Mouse (Mus musculus): ENCODE results near the gene Ankrd31. TPM values are rescaled to one million over a fixed set of nuclear protein-coding genes. Genes with fewer than 3 reads are reported as not detected.

Ankrd31 gene
- not detected in 2 replicates for polyA plus RNA-seq (2015; fragmentation: Nextera tagmentation; extraction: Ambion mirVana)

- no peaks in the 10 kb centered on the region for H3K4me1 ChIP-seq
- H3K27ac ChIP-seq = no peak within 1 kb of the TSS
- H3K4me2 ChIP-seq (replicated peaks) = no peak within 1 kb of the TSS
- ATAC-seq (ENCODE audit: low FRiP score, low read depth) = no peak
- WGBS = 90% methylated on average over 42 of the region's 42 CpGs
- no peak within 1 kb of the TSS for H3K9ac ChIP-seq
- H3K4me3 ChIP-seq = no peak within 1 kb of the TSS
- no peaks in the 10 kb centered on the region for H3K36me3 ChIP-seq
- no peaks in the 10 kb centered on the region for H3K9me3 ChIP-seq
- H3K27me3 ChIP-seq = no peaks in the 10 kb centered on the region
These were observed at the start of gene Ankrd31 for GRCm38 (mm10) chr13:96748109-96748845. Ankrd31 (plus strand) TSS chr13:96748272.

DNA sequence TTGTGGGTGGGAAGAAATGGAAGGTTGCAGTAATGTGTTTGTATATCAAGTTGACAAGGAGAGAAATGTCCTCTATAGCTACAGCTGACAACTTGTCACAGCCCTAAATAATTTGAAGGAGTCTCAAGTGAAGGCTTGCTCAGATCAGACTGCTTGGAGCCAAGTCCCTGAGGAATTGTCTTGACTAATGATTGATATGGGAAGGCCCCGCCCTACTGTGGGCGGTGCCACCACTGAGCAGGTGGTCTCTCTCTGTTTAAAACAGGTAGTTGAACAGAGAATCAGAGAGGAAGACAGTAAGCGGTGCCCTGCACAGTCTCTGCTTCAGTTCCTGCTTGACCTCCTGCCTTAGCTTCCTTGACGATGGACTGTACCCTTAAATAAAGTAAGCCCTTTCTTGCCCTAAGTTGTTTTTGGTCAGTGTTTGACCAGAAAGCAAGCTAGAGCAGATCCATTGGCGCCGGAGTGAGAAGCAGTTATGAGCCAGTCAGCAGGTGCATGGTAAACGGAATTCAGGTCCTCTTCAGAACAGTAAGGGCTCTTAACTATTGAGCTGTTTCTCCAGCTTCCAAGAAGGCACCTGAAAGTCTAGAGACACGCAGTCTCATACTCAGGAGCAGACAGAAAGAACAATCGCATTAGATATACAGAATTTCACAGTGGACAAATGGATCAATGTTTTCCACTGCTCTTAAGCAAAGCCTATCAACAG is 45.3 kb upstream of the Ankrd31 start:
- H3K4me3 ChIP-seq = no peak overlapping the region
- H3K4me1 ChIP-seq = no peaks in the 10 kb centered on the region
- no peaks in the 10 kb centered on the region for H3K9me3 ChIP-seq
- H3K27ac ChIP-seq = no peak overlapping the region
- no peak overlapping the region for H3K9ac ChIP-seq
- WGBS = 73% methylated on average over 9 of the region's 9 CpGs
- ATAC-seq (ENCODE audit: low FRiP score, low read depth) = no peak
- H3K27me3 ChIP-seq = no peaks in the 10 kb centered on the region
- no peaks in the 10 kb centered on the region for H3K36me3 ChIP-seq
- H3K4me2 ChIP-seq (replicated peaks) = no peak overlapping the region

DNA sequence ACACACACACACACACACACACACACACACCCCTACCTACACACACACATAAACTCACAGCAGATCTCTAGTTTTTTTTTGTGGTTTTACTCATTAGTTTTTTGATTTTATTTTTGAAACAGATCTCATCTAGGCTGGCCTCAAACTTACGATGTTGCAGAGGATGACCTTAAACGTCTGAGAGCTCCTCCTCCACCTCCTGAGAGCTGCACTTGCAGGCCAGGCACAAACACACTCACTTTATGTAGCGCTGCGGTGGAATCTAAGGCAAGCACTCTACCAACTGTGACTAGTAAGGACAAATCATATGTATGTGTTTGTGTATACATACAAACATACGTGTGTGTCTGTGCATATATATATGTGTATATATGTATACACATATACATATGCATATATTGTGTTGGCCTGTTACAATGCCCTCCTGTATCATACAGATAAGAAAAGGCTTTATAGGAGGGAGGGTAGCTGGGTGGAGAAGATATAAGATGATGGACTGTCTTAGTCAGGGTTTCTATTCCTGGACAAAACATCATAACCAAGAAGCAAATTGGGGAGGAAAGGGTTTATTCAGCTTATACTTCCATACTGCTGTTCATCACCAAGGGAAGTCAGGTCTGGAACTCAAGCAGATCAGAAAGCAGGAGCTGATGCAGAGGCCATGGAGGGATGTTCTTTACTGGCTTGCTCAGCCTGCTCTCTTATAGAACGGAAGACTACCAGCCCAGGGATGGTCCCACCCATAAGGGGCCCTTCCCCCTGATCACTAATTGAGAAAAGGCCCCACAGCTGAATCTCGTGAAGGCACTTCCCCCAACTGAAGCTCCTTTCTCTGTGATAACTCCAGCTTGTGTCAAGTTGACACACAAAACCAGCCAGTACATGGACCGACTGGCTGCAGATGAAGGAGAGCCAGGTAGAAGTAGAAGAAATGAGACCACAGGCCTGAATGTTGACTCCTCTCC is 38.5 kb upstream of the Ankrd31 start:
- Histone ChIP-seq H3K9me3 (no peaks in the 10 kb centered on the region), H3K4me2 (replicated peaks) (no peak overlapping the region), H3K27ac (no peak overlapping the region), H3K9ac (no peak overlapping the region), H3K36me3 (no peaks in the 10 kb centered on the region), H3K27me3 (no peaks in the 10 kb centered on the region), H3K4me1 (no peaks in the 10 kb centered on the region), H3K4me3 (no peak overlapping the region)
- WGBS = 71% methylated on average over 8 of the region's 8 CpGs
- ATAC-seq (ENCODE audit: low FRiP score, low read depth) = no peak

- no peaks in the 10 kb centered on the region for H3K9me3 ChIP-seq
- no peak overlapping the region for H3K4me2 ChIP-seq (replicated peaks)
- ATAC-seq (ENCODE audit: low FRiP score, low read depth) = no peak
- H3K4me3 ChIP-seq = no peak overlapping the region
- WGBS = 84% methylated on average over 2 of the region's 2 CpGs
- H3K27ac ChIP-seq = no peak overlapping the region
- H3K4me1 ChIP-seq = no peaks in the 10 kb centered on the region
- H3K9ac ChIP-seq = no peak overlapping the region
- H3K27me3 ChIP-seq = no peaks in the 10 kb centered on the region
- H3K36me3 ChIP-seq = no peaks in the 10 kb centered on the region
These were observed 31.8 kb upstream of the Ankrd31 start for GRCm38 (mm10) chr13:96716311-96716710.

DNA sequence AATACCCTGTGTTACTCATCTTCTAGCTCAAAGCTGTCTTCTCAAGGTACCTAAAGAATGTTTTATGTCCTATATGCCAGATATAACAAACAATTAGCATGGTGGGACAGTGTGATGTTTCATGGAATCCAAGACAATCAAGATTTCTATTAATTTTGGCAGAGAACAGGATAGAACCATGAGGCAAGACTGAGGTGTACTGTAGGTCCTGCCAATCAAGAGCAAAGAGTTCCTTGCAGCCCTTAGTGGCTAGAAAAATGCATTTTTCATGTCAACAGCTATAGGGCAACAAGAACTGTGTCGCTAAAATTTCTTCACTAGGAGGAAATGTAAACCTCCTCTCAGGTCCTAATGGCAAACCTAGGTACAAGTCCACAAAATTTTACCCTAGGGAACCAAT is 30.3 kb upstream of the Ankrd31 start:
- ATAC-seq (ENCODE audit: low FRiP score, low read depth) = no peak
- Histone ChIP-seq H3K4me3 (no peak overlapping the region), H3K27ac (no peak overlapping the region), H3K27me3 (no peaks in the 10 kb centered on the region), H3K36me3 (no peaks in the 10 kb centered on the region), H3K9me3 (no peaks in the 10 kb centered on the region), H3K4me2 (replicated peaks) (no peak overlapping the region), H3K4me1 (no peaks in the 10 kb centered on the region), H3K9ac (no peak overlapping the region)
- WGBS = 50% methylated on average over 1 of the region's 1 CpGs

DNA sequence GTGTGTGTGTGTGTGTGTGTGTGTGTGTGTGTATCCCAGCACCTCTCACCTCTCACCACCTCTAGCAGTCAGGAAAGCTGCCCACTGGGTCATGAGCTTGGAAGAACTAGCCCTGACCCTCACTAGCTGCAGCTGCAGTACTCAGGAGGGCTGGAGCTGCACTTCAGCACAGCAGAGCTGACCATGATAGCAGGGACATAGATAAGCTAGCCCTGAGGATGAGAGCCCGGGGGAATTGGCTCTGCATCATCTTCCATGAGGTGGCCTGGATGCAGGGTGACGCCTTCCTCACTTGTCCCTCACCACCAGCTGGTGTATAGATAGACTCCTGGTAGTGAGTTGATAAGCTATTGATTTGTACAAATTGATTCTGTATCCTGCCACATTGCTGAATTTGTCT is 28.1 kb upstream of the Ankrd31 start:
- no peak overlapping the region for H3K4me2 ChIP-seq (replicated peaks)

DNA sequence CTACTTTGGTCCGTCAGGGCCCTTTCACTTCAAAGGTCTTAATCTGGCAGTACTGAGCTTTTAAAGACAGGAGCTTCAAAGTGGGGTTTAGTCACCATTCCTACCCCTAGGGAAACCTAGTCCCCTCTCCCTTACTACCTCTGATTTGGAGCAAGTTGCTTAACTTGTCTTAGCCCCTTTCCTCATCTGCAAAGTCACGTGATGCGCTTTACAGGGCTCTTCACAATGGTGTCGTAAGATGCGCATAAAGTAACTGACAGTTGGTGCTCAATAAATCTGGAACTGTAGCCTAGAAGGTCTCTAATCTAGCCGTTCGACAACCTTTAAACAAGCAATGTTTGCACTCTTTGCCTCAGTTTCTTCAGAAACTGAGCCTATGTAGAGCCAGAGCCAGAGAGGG is 19.8 kb upstream of the Ankrd31 start:
- H3K27ac ChIP-seq = no peak overlapping the region
- no peak overlapping the region for H3K9ac ChIP-seq
- no peaks in the 10 kb centered on the region for H3K4me1 ChIP-seq
- no peak for ATAC-seq (ENCODE audit: low FRiP score, low read depth)
- H3K4me3 ChIP-seq = no peak overlapping the region
- H3K9me3 ChIP-seq = no peaks in the 10 kb centered on the region
- H3K27me3 ChIP-seq = no peaks in the 10 kb centered on the region
- WGBS = 63% methylated on average over 7 of the region's 7 CpGs
- no peaks in the 10 kb centered on the region for H3K36me3 ChIP-seq
- H3K4me2 ChIP-seq (replicated peaks) = no peak overlapping the region

More for the DNA sequence above, 28.1 kb upstream of the Ankrd31 start:
- Histone ChIP-seq H3K4me1 (no peaks in the 10 kb centered on the region), H3K4me3 (no peak overlapping the region), H3K27me3 (no peaks in the 10 kb centered on the region), H3K9ac (no peak overlapping the region), H3K9me3 (no peaks in the 10 kb centered on the region), H3K36me3 (no peaks in the 10 kb centered on the region), H3K27ac (no peak overlapping the region)
- no peak for ATAC-seq (ENCODE audit: low FRiP score, low read depth)
- WGBS = 85% methylated on average over 2 of the region's 2 CpGs

DNA sequence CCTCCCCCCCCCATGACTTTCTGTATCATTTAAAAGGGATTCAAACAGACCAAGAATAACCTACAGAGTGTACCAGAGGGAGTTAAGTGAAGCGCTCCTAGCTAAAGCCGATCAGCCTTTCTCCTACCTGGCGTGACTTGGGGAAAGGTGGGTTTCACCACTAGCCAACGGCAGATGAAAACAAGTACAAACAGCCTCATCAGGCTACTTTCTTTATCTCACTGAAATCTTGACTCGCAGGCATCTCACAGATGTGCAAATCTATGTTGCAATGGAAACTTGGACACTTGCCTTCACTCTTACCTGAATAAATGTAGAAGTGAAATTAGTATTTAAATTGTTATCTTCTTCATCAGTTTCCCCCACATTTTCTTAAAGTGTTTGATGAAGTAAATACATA is 18.9 kb upstream of the Ankrd31 start:
- Histone ChIP-seq H3K9me3 (no peaks in the 10 kb centered on the region), H3K9ac (no peak overlapping the region), H3K27ac (no peak overlapping the region), H3K27me3 (no peaks in the 10 kb centered on the region), H3K4me2 (replicated peaks) (no peak overlapping the region), H3K36me3 (no peaks in the 10 kb centered on the region), H3K4me3 (no peak overlapping the region), H3K4me1 (no peaks in the 10 kb centered on the region)
- 91% methylated on average over 5 of the region's 5 CpGs for WGBS
- no peak for ATAC-seq (ENCODE audit: low FRiP score, low read depth)

DNA sequence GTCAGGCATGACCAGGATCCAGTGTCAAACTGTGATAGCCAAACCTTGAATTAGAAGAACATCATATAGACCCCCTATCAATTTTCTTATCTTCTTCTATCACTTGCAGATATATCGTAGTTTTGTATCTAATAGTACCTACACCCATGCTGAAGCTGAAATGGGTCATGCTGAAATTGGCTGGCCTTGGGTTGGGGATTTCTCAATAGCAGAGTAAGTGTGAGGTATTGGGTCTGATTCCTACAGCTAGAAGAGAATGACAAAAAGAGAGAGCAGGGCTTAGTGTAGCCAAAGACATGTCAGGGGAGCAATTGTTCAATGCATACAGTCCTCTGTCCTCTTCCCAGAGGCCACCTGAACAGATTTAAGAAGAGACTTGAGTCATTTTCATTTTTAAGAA is 18.0 kb upstream of the Ankrd31 start:
- ATAC-seq (ENCODE audit: low FRiP score, low read depth) = no peak
- 80% methylated on average over 1 of the region's 1 CpGs for WGBS
- H3K27me3 ChIP-seq = no peaks in the 10 kb centered on the region

DNA sequence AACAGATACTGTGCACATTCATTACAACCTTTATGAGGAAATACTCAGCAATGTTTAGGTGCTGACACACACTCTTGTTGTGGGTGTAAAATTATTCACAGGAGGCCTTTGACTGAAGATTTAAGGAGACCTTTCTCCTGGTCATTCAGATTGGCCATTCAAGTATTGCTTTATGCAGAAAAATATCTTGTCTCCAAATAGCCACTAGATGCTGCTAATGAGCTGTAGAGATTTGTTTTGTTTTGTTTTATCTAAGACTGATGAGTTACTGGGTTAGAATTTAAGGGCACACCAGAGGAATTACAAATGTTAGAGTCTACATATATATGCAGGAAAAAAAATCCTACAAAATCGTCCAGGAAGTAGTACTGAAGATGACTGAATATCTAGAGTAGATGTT is 12.9 kb upstream of the Ankrd31 start:
- WGBS = 44% methylated on average over 1 of the region's 1 CpGs

More for the DNA sequence above, 18.0 kb upstream of the Ankrd31 start:
- Histone ChIP-seq H3K4me3 (no peak overlapping the region), H3K36me3 (no peaks in the 10 kb centered on the region), H3K4me2 (replicated peaks) (no peak overlapping the region), H3K4me1 (no peaks in the 10 kb centered on the region), H3K9me3 (no peaks in the 10 kb centered on the region), H3K9ac (no peak overlapping the region), H3K27ac (no peak overlapping the region)

DNA sequence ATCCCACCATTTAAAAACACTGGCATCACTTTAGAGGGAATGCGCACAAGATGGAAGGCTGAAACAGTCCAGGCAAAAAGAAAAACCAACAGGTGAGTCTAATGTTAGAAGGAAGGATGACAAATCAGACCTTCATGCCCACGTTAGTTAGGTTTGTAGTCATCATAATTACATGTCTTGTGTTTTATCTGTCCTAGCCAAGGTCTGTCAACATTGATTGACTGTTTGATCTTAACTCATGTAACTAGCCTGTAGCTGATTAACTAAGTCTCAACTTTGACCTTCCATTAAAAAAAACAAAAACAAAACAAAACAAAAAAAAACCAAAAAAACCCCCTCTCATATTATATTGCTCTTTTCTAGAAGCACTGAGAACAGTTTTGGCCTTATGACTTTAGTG is 7.9 kb upstream of the Ankrd31 start:
- no peaks in the 10 kb centered on the region for H3K9me3 ChIP-seq
- no peak overlapping the region for H3K9ac ChIP-seq
- no peaks in the 10 kb centered on the region for H3K27me3 ChIP-seq
- H3K4me1 ChIP-seq = no peaks in the 10 kb centered on the region
- no peak overlapping the region for H3K4me3 ChIP-seq
- ATAC-seq (ENCODE audit: low FRiP score, low read depth) = no peak
- 78% methylated on average over 2 of the region's 2 CpGs for WGBS
- no peaks in the 10 kb centered on the region for H3K36me3 ChIP-seq
- no peak overlapping the region for H3K4me2 ChIP-seq (replicated peaks)
- no peak overlapping the region for H3K27ac ChIP-seq

More for the DNA sequence above, 12.9 kb upstream of the Ankrd31 start:
- no peak for ATAC-seq (ENCODE audit: low FRiP score, low read depth)
- no peak overlapping the region for H3K4me3 ChIP-seq
- no peak overlapping the region for H3K4me2 ChIP-seq (replicated peaks)
- no peaks in the 10 kb centered on the region for H3K36me3 ChIP-seq
- H3K9ac ChIP-seq = no peak overlapping the region
- H3K4me1 ChIP-seq = no peaks in the 10 kb centered on the region
- no peak overlapping the region for H3K27ac ChIP-seq
- no peaks in the 10 kb centered on the region for H3K9me3 ChIP-seq
- H3K27me3 ChIP-seq = no peaks in the 10 kb centered on the region

DNA sequence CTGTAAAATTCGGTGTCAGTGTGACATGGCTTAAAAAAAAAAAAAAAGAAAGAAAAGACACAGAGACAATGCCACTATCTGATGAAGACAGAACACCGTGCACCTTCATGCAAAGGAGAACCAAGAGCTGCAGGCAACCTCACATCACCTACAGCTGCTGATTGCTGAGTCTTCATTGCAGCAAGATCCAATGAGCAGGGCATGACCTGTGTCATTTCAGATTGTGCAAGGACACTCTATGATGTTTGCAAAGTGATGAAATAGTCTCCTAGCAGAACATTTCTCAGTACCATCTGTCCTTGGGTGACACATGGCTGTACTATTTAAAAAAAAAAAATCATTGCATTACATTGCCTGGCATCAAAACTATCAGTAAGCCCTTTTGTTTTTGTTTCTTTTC is 5.2 kb upstream of the Ankrd31 start:
- ATAC-seq (ENCODE audit: low FRiP score, low read depth) = no peak
- no peaks in the 10 kb centered on the region for H3K27me3 ChIP-seq
- H3K9ac ChIP-seq = no peak overlapping the region
- H3K4me3 ChIP-seq = no peak overlapping the region
- H3K4me1 ChIP-seq = no peaks in the 10 kb centered on the region
- H3K4me2 ChIP-seq (replicated peaks) = no peak overlapping the region
- no peaks in the 10 kb centered on the region for H3K36me3 ChIP-seq
- no peaks in the 10 kb centered on the region for H3K9me3 ChIP-seq
- 89% methylated on average over 2 of the region's 2 CpGs for WGBS
- H3K27ac ChIP-seq = no peak overlapping the region
